Mouse (Mus musculus) kidney, adult 8-10 months (tissue): Measurements from ENCODE around the gene Olfr1002.
"Not testable (repeated sequence)": the region's sequence is repeated elsewhere in the genome, so short reads cannot be mapped to it uniquely, and the experiment has no call there.

ENCODE experiments used
- DNase-seq, 2 experiments: peaks; one replicate each; pipeline ENCODE4 v3.0.0; 2022

The Olfr1002 gene

GRCm38 (mm10) chr2:85650604-85651003 lies at the start of gene Olfr1002:
Olfr1002 (minus strand) TSS chr2:85650704.
- DNase-seq, result no peak

GRCm38 (mm10) chr2:85689131-85689530 lies 38.6 kb upstream of the Olfr1002 start, which contains the start of gene Olfr1008:
Olfr1008 (plus strand) TSS chr2:85689431.
- no peak for DNase-seq

GRCm38 (mm10) chr2:85678667-85679066 lies 28.2 kb upstream of the Olfr1002 start, which contains the start of gene Olfr1006:
Olfr1006 (minus strand) TSS chr2:85678767.
- no peak for DNase-seq

- DNase-seq, result not testable (repeated sequence)
Observed at GRCm38 (mm10) chr2:85664355-85664754, 13.9 kb upstream of the Olfr1002 start, which contains the start of gene Olfr154. Olfr154 (minus strand) TSS chr2:85664455.

GRCm38 (mm10) chr2:85611803-85612202 lies 38.7 kb downstream of the Olfr1002 start, which contains the start of gene Olfr1000:
Olfr1000 (minus strand) TSS chr2:85611903.
- DNase-seq, result no peak
